Mouse (Mus musculus) megakaryocyte, embryonic 14.5 days (primary cell): ENCODE results near the gene Arcn1. TPM values are rescaled to one million over a fixed set of nuclear protein-coding genes. Genes with fewer than 3 reads are reported as not detected.

Experiments used
- H3K27me3 ChIP-seq: replicated peaks from 2 replicates; pipeline ENCODE3; 2012; ENCODE audit warnings: inconsistent platforms
- H3K36me3 ChIP-seq: replicated peaks from 2 replicates; pipeline ENCODE3; 2012; ENCODE audit warnings: low read length, inconsistent platforms, mixed read lengths
- H3K4me1 ChIP-seq: 2 replicates; pipeline ENCODE4 v1.6.1; 2012; ENCODE audit warnings: inconsistent platforms
- H3K4me3 ChIP-seq: replicated peaks from 2 replicates; pipeline ENCODE3; 2012; ENCODE audit warnings: moderate library complexity, mild to moderate bottlenecking, inconsistent platforms
- H3K9me3 ChIP-seq: 2 replicates; pipeline ENCODE4 v1.6.1; 2012; ENCODE audit warnings: inconsistent platforms
- FLI1 ChIP-seq: IDR thresholded peaks from 2 replicates; pipeline ENCODE4 v1.6.1; 2012; ENCODE audit warnings: low read length, inconsistent platforms, mixed read lengths
- GATA1 ChIP-seq: IDR thresholded peaks from 3 replicates; pipeline ENCODE4 v1.6.1; 2012; ENCODE audit warnings: mixed read lengths, low read length, inconsistent platforms, borderline replicate concordance
- polyA plus RNA-seq: library from polyadenylated mRNA; stranded (reverse); fragments of >175 nt; gene quantifications from 2 replicates; pipeline ENCODE4 v1.2.3, GENCODE M21; 2012; ENCODE audit warnings: low replicate concordance; ENCODE audit not compliant: insufficient read depth

Gene Arcn1
- polyA plus RNA-seq, 1 experiment: 5.9 TPM

GRCm38 (mm10) chr9:44732921-44733530 is 34.6 kb downstream of the Arcn1 start:
- Histone ChIP-seq H3K4me3 (peak overlapping the region; percentile 93), H3K27me3 (peaks cover 60% of the 10 kb centered on the region), H3K4me1 (peaks cover 42% of the 10 kb centered on the region), H3K9me3 (peaks cover 8% of the 10 kb centered on the region), H3K36me3 (no peaks in the 10 kb centered on the region)
- TF ChIP-seq GATA1: no peak
- TF ChIP-seq FLI1: no peak

GRCm38 (mm10) chr9:44732130-44732549 is 35.5 kb downstream of the Arcn1 start:
- H3K9me3 ChIP-seq: no peaks in the 10 kb centered on the region

GRCm38 (mm10) chr9:44727441-44727840 is 40.2 kb downstream of the Arcn1 start:
- no peaks in the 10 kb centered on the region for H3K9me3 ChIP-seq
- H3K4me3 ChIP-seq: no peak overlapping the region
- H3K4me1 ChIP-seq: peaks cover 40% of the 10 kb centered on the region
- H3K27me3 ChIP-seq: peaks cover 24% of the 10 kb centered on the region
- no peaks in the 10 kb centered on the region for H3K36me3 ChIP-seq
- no peak for TF ChIP-seq FLI1
- TF ChIP-seq GATA1: no peak

More at GRCm38 (mm10) chr9:44732130-44732549, 35.5 kb downstream of the Arcn1 start:
- Histone ChIP-seq H3K4me1 (peaks cover 42% of the 10 kb centered on the region), H3K36me3 (no peaks in the 10 kb centered on the region), H3K4me3 (no peak overlapping the region), H3K27me3 (peaks cover 53% of the 10 kb centered on the region)
- TF ChIP-seq FLI1 (no peak), GATA1 (no peak)

GRCm38 (mm10) chr9:44726431-44727146 is 41.1 kb downstream of the Arcn1 start:
- Histone ChIP-seq H3K4me3 (no peak overlapping the region), H3K4me1 (peaks cover 39% of the 10 kb centered on the region), H3K27me3 (peaks cover 21% of the 10 kb centered on the region), H3K9me3 (no peaks in the 10 kb centered on the region), H3K36me3 (no peaks in the 10 kb centered on the region)
- no peak for TF ChIP-seq GATA1
- TF ChIP-seq FLI1: no peak

GRCm38 (mm10) chr9:44724665-44725064 is 43.0 kb downstream of the Arcn1 start:
- Histone ChIP-seq H3K9me3 (no peaks in the 10 kb centered on the region), H3K27me3 (peaks cover 25% of the 10 kb centered on the region)

GRCm38 (mm10) chr9:44724223-44724622 is 43.4 kb downstream of the Arcn1 start:
- Histone ChIP-seq H3K9me3 (no peaks in the 10 kb centered on the region), H3K4me3 (no peak overlapping the region), H3K27me3 (peaks cover 29% of the 10 kb centered on the region), H3K4me1 (peaks cover 63% of the 10 kb centered on the region), H3K36me3 (no peaks in the 10 kb centered on the region)
- TF ChIP-seq FLI1: no peak
- TF ChIP-seq GATA1: no peak

More at GRCm38 (mm10) chr9:44724665-44725064, 43.0 kb downstream of the Arcn1 start:
- no peak overlapping the region for H3K4me3 ChIP-seq
- no peaks in the 10 kb centered on the region for H3K36me3 ChIP-seq
- peaks cover 58% of the 10 kb centered on the region for H3K4me1 ChIP-seq
- TF ChIP-seq FLI1: no peak
- TF ChIP-seq GATA1: no peak

- no peaks in the 10 kb centered on the region for H3K36me3 ChIP-seq
- TF ChIP-seq GATA1 (no peak), FLI1 (no peak)
- no peaks in the 10 kb centered on the region for H3K9me3 ChIP-seq
- H3K4me1 ChIP-seq: peaks cover 65% of the 10 kb centered on the region
- no peak overlapping the region for H3K4me3 ChIP-seq
- H3K27me3 ChIP-seq: peaks cover 26% of the 10 kb centered on the region
These were observed 44.1 kb downstream of the Arcn1 start for GRCm38 (mm10) chr9:44723521-44724041.

- Histone ChIP-seq H3K4me3 (peak overlapping the region; percentile 50), H3K9me3 (no peaks in the 10 kb centered on the region), H3K36me3 (no peaks in the 10 kb centered on the region), H3K27me3 (peaks cover 26% of the 10 kb centered on the region), H3K4me1 (peaks cover 69% of the 10 kb centered on the region)
- TF ChIP-seq FLI1: no peak
These were observed 44.6 kb downstream of the Arcn1 start for GRCm38 (mm10) chr9:44723008-44723407.

- Histone ChIP-seq H3K9me3 (no peaks in the 10 kb centered on the region), H3K36me3 (no peaks in the 10 kb centered on the region), H3K4me3 (no peak overlapping the region), H3K4me1 (peaks cover 74% of the 10 kb centered on the region), H3K27me3 (peaks cover 26% of the 10 kb centered on the region)
- no peak for TF ChIP-seq FLI1
- TF ChIP-seq GATA1: no peak
These were observed 45.1 kb downstream of the Arcn1 start for GRCm38 (mm10) chr9:44722575-44722974.

GRCm38 (mm10) chr9:44721877-44722186 is 45.8 kb downstream of the Arcn1 start:
- Histone ChIP-seq H3K4me3 (peak overlapping the region; percentile 92), H3K4me1 (peaks cover 74% of the 10 kb centered on the region), H3K9me3 (no peaks in the 10 kb centered on the region), H3K36me3 (no peaks in the 10 kb centered on the region), H3K27me3 (peaks cover 23% of the 10 kb centered on the region)
- no peak for TF ChIP-seq FLI1
- TF ChIP-seq GATA1: no peak
